Mouse (Mus musculus): ENCODE measurements around the gene Zzz3.
"Not testable (repeated sequence)": the region's sequence is repeated elsewhere in the genome, so short reads cannot be mapped to it uniquely, and the experiment has no call there.

Gene Zzz3

DNA sequence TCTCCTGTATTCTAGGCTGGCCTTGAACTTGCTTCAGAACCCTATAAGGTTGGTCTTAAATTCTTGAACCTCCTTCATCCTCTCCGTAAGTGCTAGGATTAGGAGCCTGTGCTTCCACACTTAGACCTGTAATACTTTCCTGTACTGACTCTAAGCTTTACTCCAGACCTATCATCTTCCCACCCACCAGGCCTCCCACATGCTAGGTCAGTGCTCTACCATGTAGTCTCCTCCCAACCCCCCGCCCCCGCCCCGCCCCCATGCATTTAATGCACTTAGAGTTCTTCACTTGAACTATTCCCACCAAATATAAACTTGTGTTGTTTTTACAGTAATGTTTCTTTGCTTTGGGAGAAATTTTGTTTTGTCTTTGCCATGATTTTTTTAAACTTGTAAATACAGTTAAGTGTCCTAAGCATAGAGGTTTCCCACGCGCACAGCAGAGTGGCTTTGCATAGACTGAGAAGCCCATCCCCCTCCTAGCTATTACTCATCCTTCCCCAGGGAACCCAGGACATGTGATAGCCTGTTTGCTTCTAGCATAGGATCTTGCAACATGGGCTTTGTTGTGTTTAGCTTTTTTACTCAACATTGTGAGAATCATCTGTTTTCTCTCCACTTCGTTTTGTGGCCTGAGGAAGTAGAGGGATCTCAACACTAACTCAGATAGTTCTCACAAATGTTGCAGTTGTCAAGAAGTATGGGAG lies 6.8 kb downstream of the Zzz3 start:
- peak; percentile 58 for DNase-seq (ENCODE audit: low spot score)

DNA sequence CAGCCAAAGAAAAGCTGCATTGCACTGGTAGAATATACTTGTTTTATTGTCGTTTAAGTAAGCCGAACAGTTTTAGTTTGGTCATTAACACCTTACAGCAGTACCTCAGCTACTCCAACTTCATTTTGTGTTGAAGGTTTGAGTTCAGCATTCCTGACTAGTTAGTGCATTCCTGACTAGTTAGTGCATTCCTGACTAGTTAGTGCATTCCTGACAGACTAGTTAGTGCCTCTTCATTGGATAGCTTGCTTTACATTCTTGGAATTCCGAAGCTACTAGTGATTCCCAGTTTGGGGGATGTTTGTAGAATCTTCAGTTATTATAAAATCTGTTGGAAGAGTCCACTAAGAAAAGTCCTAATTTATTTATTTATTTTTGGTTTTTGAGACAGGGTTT lies 7.4 kb downstream of the Zzz3 start:
- DNase-seq (ENCODE audit: low spot score), result no peak

DNA sequence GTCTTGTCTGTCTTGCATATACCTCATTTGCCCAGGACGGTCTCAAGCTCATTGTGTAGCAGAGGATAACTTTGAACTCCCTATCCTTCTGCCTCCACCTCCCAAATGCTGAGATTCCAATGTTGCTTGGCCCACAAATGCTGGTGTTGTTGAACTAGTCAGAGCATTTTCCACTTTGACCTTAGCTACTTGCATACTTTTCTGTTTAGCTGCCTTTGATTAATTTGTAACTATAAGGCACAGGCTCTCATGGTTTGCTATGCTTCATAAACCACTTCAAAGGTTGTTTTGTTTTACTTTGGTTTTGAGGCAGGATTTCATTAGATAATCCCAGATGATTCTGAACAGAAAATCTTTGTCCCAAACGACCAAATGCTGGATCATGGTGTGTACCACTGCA lies 8.6 kb downstream of the Zzz3 start:
- no peak for DNase-seq (ENCODE audit: low spot score)

DNA sequence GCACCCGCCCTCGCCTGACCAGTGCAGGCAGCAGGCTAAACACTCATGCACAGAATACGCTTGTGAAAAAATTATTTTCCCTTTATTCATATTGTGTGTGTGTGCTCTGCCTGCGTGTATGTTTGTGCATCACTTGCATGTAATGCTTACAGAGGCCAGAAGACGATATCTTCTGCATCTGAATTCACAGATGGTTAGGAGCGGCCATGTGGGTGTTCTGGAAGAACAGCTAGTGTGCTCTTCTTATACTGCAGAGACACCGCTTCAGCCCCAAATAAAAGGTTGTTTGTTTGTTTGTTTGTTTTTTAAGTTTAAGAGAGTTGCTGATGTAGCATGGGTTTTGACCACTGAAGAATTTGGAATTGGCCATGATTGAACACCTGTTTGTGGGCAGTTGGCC lies 10.1 kb downstream of the Zzz3 start:
- no peak for DNase-seq (ENCODE audit: low spot score)

- no peak for DNase-seq (ENCODE audit: low spot score)
These were observed 10.8 kb downstream of the Zzz3 start for GRCm38 (mm10) chr3:152405978-152406640.

GRCm38 (mm10) chr3:152410980-152411551 lies 15.8 kb downstream of the Zzz3 start:
- no peak for DNase-seq (ENCODE audit: low spot score)

DNA sequence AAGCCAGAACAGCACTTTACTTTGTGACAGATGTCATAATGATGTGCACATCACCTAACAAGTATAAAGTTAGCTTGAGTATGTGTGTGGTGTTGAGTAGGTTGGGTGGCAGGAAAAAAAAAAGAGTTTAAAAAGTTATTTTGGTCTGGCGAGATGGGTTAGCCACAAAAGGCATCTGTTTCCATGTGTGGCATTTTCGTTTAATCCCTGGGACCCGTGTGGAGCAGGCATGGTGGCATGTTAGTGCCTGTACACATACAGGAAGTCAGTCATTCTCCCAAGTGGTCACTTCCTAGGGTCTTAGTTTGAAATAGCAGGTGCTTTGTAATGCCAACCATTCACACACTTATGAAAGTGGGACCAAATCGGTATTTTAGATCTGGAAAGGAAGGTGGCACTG lies 17.1 kb downstream of the Zzz3 start:
- DNase-seq (ENCODE audit: low spot score), result no peak

GRCm38 (mm10) chr3:152428925-152429324 lies 33.7 kb downstream of the Zzz3 start:
- DNase-seq (ENCODE audit: low spot score), result no peak

DNA sequence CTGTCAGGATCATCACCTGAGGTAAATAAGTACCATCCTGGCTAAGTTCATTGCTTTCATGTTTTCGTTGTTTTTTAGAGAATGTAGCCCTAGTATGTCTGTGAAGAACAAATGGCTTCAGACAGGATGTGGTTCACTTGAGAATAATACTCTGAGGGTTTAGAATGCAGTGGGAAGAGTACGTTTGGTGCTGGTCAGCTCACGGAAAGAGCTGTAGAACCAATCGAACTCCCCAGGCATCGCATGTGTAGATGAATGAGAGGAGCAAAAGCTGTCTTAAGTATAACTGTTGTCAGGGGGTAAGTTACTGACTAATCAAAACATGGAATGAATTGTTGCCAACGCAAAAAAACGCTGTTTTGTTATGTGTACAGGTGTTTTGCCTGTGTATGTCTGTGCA lies 37.4 kb downstream of the Zzz3 start:
- no peak for DNase-seq (ENCODE audit: low spot score)

DNA sequence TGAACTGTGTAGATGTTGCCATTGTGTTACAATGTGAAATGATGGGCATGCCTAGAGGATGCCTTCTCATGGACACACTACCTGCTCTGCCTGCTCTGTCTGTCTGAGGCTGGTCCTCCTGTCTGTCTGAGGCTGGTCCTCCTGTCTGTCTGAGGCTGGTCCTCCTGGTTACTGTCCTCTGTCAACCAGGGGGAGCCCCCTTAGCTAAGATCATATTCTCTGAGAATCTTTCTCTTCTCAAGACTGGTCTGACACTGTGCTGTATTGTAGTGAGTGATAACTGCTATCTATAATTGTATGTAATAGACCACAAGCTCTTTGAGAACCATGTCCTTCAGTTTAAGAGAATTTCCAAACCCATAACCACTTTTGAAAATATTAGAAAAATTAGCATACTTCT lies 40.3 kb downstream of the Zzz3 start:
- no peak for DNase-seq (ENCODE audit: low spot score)

GRCm38 (mm10) chr3:152438068-152438467 lies 42.8 kb downstream of the Zzz3 start:
- DNase-seq (ENCODE audit: low spot score), result no peak

DNA sequence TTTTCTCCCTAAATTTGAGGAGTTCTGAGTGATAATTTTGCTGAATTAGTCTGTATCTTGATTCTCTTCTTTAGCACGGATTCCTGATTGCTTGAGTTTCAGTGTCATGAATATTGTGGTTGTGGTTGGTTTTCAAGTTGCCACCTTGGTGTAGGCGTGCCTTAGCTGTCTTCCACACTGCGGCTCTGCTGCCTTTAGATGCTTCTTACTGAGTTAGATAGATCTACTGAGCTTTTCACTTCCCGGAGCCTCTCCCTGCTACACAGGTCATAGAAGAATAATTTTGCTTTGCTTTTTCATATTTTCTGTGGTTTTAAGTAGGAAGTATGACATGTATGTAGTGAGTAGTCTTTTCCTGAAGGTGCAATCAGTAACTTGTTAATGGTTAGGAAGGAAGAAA lies 47.5 kb downstream of the Zzz3 start:
- DNase-seq (ENCODE audit: low spot score), result no peak

- DNase-seq (ENCODE audit: low spot score), result no peak
These were observed 48.8 kb downstream of the Zzz3 start for GRCm38 (mm10) chr3:152444114-152444513.

DNA sequence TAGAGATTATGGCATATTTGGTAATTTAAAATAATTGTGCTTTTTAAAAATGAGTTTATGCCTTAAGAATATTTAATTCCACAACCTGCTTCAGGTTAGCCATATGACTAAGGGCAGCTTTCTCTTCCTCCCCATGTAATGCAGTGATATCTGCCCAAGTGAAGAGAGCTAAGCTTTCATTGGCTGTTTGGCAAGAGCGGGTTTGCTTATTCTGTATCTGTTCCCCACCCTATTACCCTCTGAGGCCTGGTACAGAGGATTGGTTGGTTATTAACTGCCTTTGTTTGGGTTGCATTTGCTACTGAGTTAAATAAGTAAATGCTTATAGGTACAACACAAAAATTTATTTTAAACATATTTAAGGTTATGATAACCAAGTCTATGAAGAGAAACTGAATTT lies 51.7 kb downstream of the Zzz3 start:
- no peak for DNase-seq (ENCODE audit: low spot score)

DNA sequence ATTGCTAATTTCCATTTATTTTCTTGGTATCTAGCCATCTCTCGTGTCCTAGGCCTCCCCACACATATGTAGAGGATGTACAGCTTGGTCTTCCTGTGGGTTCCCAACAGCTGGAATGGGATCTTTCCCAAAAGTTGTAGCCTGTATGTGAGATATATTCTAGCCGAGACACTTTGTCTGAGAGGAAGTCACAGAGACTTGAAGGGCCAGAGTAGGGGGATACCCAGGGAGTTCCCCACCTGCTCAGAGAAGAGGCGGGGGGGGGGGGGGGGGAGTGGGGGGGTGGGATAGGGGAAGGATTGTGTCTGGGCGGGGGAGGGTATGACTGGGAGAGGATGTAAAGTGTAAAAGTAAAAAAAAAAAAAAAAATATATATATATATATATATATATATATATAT lies 57.9 kb downstream of the Zzz3 start:
- DNase-seq (ENCODE audit: low spot score), result no peak

DNA sequence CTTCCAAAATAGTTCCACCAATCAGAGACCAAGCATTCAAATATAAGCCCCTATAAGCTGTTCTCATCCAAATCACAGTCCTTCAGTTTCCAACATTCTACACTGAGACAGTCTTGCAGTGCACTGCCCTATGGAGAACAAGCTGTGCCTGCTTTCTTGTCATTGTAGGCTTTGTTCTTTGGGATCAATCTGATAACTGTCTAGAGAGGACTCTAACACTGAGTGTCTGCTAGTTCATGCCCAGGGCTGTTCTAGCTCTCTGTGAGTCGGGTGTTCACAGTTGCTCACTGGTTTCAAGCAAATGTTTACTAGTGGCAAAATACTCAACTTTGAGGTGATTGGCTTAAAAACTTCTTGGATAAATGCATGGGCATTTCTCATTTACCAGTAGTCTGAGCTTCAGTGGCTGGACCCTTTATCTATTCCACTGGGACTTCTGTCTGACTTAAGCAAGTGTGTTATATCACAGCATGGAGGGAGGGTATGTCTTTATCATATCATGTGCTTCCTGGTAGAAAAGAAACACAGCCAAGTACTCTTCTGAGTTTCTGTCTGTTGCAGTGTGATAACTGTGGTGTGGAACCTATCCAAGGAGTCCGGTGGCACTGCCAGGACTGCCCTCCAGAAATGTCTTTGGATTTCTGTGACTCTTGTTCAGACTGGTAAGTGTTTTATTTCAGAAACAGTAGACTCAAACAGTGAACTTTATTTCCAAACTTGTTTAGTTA lies 62.2 kb downstream of the Zzz3 start:
- no peak for DNase-seq (ENCODE audit: low spot score)

GRCm38 (mm10) chr3:152458875-152459274 lies 63.6 kb downstream of the Zzz3 start:
- not testable (repeated sequence) for DNase-seq (ENCODE audit: low spot score)

DNA sequence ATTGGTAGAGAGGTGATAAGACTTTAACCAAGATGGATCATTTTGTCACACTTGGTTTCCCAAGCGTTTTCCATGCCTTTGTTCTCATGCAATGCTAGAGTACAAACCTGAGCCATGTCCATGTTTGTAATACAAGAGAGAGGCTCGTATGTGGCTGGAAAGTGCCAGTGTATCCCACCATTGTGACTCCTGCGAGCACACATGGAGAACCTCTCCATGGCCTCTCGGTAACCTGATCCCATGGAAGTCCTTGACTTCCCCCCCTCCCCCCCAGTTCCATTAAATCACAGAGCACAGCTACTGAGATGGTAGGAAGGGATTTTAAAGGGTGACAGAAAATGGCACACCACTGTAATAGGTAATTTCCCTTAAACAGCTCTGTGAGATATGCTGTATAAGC lies 65.5 kb downstream of the Zzz3 start:
- no peak for DNase-seq (ENCODE audit: low spot score)

- no peak for DNase-seq (ENCODE audit: low spot score)
These were observed 66.8 kb downstream of the Zzz3 start for GRCm38 (mm10) chr3:152462038-152462547.

GRCm38 (mm10) chr3:152462900-152463299 lies 67.6 kb downstream of the Zzz3 start:
- DNase-seq (ENCODE audit: low spot score), result peak; percentile 31

GRCm38 (mm10) chr3:152464462-152464861 lies 69.2 kb downstream of the Zzz3 start:
- no peak for DNase-seq (ENCODE audit: low spot score)

DNA sequence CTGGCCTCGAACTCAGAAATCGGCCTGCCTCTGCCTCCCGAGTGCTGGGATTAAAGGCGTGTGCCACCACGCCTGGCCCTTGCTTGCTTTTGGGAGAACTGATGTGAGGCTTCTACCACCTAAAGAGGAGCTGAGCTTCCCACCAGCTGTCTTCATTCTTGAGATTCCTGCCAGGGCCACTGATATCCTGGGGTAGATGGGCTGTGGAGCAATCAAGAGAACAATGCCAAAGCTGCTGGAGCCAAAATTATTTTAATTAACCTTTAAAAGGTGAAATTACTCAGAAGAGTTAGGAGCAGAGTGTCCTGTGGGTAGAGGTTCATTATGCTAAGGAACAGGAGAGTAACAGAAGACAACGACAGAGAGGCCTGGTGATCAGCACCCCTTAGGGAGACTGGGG lies 70.1 kb downstream of the Zzz3 start:
- DNase-seq (ENCODE audit: low spot score), result no peak

DNA sequence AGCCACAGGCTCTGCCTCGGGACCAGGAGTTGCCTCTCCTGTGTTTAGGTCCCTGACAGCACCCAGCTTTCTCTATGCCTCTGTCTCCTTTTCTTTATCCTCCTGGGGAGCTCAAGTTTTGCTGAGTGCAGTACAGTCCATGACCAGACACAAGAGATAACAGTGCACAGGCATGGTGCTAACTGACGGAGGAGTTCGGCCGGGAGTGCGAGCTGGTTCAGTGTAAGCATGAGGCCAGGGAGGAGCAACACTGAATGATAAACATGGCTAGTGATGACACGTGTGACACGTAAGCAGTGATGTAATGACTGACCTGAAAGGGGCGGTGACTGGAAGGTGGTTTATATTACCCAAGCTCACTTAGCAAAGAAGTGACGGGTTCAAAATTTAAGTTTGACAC lies 71.6 kb downstream of the Zzz3 start:
- no peak for DNase-seq (ENCODE audit: low spot score)

All from lung, postnatal 25 days (tissue).